Mouse (Mus musculus): ENCODE data around the gene Mrpl52. TPM values are rescaled to one million over a fixed set of nuclear protein-coding genes. Genes with fewer than 3 reads are reported as not detected.

The Mrpl52 gene
- polyA plus RNA-seq, 1 experiment from 2014 or later = 239 TPM

DNA sequence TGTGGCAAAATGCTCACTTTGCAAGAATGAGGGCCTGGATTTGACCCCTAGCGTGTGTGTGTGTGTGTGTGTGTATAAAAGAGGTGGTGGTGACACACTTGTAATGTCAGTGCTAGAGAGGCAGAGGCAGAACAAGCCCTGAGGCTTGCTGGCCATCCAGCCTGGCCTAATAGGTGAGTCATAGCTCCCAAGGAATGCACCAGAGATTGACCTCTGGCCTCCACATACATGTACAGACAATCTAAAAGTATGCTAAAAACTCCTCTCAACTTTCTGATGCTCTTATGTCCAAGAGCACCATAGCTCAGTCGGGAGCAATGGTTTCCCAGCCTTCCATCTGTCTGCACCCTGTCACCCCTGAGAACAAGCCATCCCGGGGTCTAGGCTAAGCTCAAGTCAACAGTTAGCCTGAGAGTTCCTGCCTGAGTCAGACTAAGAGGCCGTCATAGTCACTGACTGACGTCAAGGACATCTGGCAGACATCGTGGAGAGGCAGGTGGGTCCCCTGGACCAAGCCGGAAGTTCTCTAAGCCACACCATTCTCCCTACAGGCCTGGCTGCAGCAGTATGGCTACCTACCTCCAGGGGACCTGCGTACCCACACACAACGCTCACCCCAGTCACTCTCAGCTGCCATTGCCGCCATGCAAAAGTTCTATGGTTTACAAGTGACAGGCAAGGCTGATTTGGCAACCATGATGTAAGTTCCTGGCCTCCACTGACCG lies 8.6 kb downstream of the Mrpl52 start:
- Histone ChIP-seq H3K4me2 (ENCODE audit: low read length) (no peak overlapping the region), H3K36me3 (ENCODE audit: control insufficient read depth, insufficient read depth) (peaks cover 3% of the 10 kb centered on the region; the same call in 1 of the 2 replicates), H3K9ac (replicated peaks; ENCODE audit: low read depth, low read length) (no peak overlapping the region), H3K27me3 (replicated peaks; ENCODE audit: control insufficient read depth, insufficient read depth, low read length) (no peaks in the 10 kb centered on the region), H3K9me3 (ENCODE audit: control insufficient read depth, low read length) (no peaks in the 10 kb centered on the region), H3K4me1 (replicated peaks; ENCODE audit: control insufficient read depth, insufficient read depth, low read length) (peaks cover 27% of the 10 kb centered on the region), H3K4me3 (replicated peaks; ENCODE audit: low read length) (no peak overlapping the region), H3K27ac (ENCODE audit: low read length) (no peak overlapping the region)
- 90% methylated on average over 11 of the region's 11 CpGs for WGBS
- ATAC-seq = no peak

- H3K9me3 ChIP-seq (ENCODE audit: control insufficient read depth, low read length) = no peaks in the 10 kb centered on the region
- H3K9ac ChIP-seq (replicated peaks; ENCODE audit: low read depth, low read length) = no peak overlapping the region
- H3K27ac ChIP-seq (ENCODE audit: low read length) = no peak overlapping the region
- H3K4me1 ChIP-seq (replicated peaks; ENCODE audit: control insufficient read depth, insufficient read depth, low read length) = peaks cover 2% of the 10 kb centered on the region; the same call in 1 of the 2 replicates
- H3K4me2 ChIP-seq (ENCODE audit: low read length) = no peak overlapping the region
- no peaks in the 10 kb centered on the region for H3K27me3 ChIP-seq (replicated peaks; ENCODE audit: control insufficient read depth, insufficient read depth, low read length)
- peaks cover 3% of the 10 kb centered on the region; the same call in 1 of the 2 replicates for H3K36me3 ChIP-seq (ENCODE audit: control insufficient read depth, insufficient read depth)
- no peak for ATAC-seq
- H3K4me3 ChIP-seq (replicated peaks; ENCODE audit: low read length) = no peak overlapping the region
- 77% methylated on average over 12 of the region's 12 CpGs for WGBS
These were observed 12.4 kb downstream of the Mrpl52 start for GRCm38 (mm10) chr14:54439155-54439554.

DNA sequence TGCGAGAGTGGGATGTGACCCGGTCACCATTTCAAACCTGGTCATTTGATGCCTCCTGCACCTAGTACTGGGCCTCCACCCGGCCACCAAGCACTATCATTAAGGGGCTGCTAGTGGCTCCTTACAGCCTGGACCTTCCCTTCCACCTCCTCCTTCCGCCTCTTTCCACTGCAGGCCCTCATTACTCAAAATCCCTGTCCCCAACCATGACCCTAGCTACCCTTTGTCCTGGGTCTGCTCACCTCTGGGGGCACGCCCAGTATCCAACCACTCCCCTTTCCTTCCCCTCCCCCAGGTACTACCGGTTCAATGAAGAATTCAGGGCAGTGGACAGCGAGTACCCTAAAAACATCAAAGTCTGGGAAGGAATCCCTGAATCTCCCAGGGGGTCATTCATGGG lies 12.9 kb downstream of the Mrpl52 start:
- no peak overlapping the region for H3K4me2 ChIP-seq (ENCODE audit: low read length)
- no peaks in the 10 kb centered on the region for H3K27me3 ChIP-seq (replicated peaks; ENCODE audit: control insufficient read depth, insufficient read depth, low read length)
- no peaks in the 10 kb centered on the region; the same call in 1 of the 2 replicates for H3K4me1 ChIP-seq (replicated peaks; ENCODE audit: control insufficient read depth, insufficient read depth, low read length)
- no peaks in the 10 kb centered on the region for H3K9me3 ChIP-seq (ENCODE audit: control insufficient read depth, low read length)
- no peak for ATAC-seq
- no peak overlapping the region for H3K4me3 ChIP-seq (replicated peaks; ENCODE audit: low read length)
- WGBS = 48% methylated on average over 7 of the region's 7 CpGs
- H3K36me3 ChIP-seq (ENCODE audit: control insufficient read depth, insufficient read depth) = peaks cover 3% of the 10 kb centered on the region; the same call in 1 of the 2 replicates
- no peak overlapping the region for H3K9ac ChIP-seq (replicated peaks; ENCODE audit: low read depth, low read length)
- no peak overlapping the region for H3K27ac ChIP-seq (ENCODE audit: low read length)

DNA sequence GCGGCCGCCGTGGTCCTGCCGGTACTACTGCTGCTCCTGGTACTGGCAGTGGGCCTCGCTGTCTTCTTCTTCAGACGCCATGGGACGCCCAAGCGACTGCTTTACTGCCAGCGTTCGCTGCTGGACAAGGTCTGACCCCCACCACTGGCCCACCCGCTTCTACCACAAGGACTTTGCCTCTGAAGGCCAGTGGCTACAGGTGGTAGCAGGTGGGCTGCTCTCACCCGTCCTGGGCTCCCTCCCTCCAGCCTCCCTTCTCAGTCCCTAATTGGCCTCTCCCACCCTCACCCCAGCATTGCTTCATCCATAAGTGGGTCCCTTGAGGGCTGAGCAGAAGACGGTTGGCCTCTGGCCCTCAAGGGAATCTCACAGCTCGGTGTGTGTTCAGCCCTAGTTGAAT lies 13.8 kb downstream of the Mrpl52 start:
- no peaks in the 10 kb centered on the region; the same call in 1 of the 2 replicates for H3K4me1 ChIP-seq (replicated peaks; ENCODE audit: control insufficient read depth, insufficient read depth, low read length)
- 94% methylated on average over 14 of the region's 14 CpGs for WGBS
- H3K36me3 ChIP-seq (ENCODE audit: control insufficient read depth, insufficient read depth) = peaks cover 2% of the 10 kb centered on the region; the same call in 1 of the 2 replicates
- no peak for ATAC-seq
- no peaks in the 10 kb centered on the region for H3K27me3 ChIP-seq (replicated peaks; ENCODE audit: control insufficient read depth, insufficient read depth, low read length)
- no peak overlapping the region for H3K4me2 ChIP-seq (ENCODE audit: low read length)
- no peak overlapping the region for H3K4me3 ChIP-seq (replicated peaks; ENCODE audit: low read length)
- H3K9ac ChIP-seq (replicated peaks; ENCODE audit: low read depth, low read length) = no peak overlapping the region
- H3K27ac ChIP-seq (ENCODE audit: low read length) = no peak overlapping the region
- no peaks in the 10 kb centered on the region for H3K9me3 ChIP-seq (ENCODE audit: control insufficient read depth, low read length)

- no peaks in the 10 kb centered on the region for H3K36me3 ChIP-seq (ENCODE audit: control insufficient read depth, insufficient read depth)
- H3K9ac ChIP-seq (replicated peaks; ENCODE audit: low read depth, low read length) = no peak overlapping the region
- no peak overlapping the region for H3K4me2 ChIP-seq (ENCODE audit: low read length)
- no peak overlapping the region for H3K4me3 ChIP-seq (replicated peaks; ENCODE audit: low read length)
- no peak overlapping the region for H3K27ac ChIP-seq (ENCODE audit: low read length)
- no peaks in the 10 kb centered on the region; the same call in 1 of the 2 replicates for H3K4me1 ChIP-seq (replicated peaks; ENCODE audit: control insufficient read depth, insufficient read depth, low read length)
- ATAC-seq = no peak
- WGBS = 84% methylated on average over 4 of the region's 4 CpGs
- H3K27me3 ChIP-seq (replicated peaks; ENCODE audit: control insufficient read depth, insufficient read depth, low read length) = no peaks in the 10 kb centered on the region
- no peaks in the 10 kb centered on the region for H3K9me3 ChIP-seq (ENCODE audit: control insufficient read depth, low read length)
These were observed 14.7 kb downstream of the Mrpl52 start for GRCm38 (mm10) chr14:54441365-54441764.

- no peak overlapping the region for H3K4me2 ChIP-seq (ENCODE audit: low read length)
- H3K27me3 ChIP-seq (replicated peaks; ENCODE audit: control insufficient read depth, insufficient read depth, low read length) = no peaks in the 10 kb centered on the region
- 91% methylated on average over 3 of the region's 3 CpGs for WGBS
- no peak overlapping the region for H3K9ac ChIP-seq (replicated peaks; ENCODE audit: low read depth, low read length)
- no peak overlapping the region for H3K4me3 ChIP-seq (replicated peaks; ENCODE audit: low read length)
- ATAC-seq = no peak
- no peaks in the 10 kb centered on the region for H3K36me3 ChIP-seq (ENCODE audit: control insufficient read depth, insufficient read depth)
- H3K4me1 ChIP-seq (replicated peaks; ENCODE audit: control insufficient read depth, insufficient read depth, low read length) = no peaks in the 10 kb centered on the region; the same call in 1 of the 2 replicates
- no peak overlapping the region for H3K27ac ChIP-seq (ENCODE audit: low read length)
- no peaks in the 10 kb centered on the region for H3K9me3 ChIP-seq (ENCODE audit: control insufficient read depth, low read length)
These were observed 15.8 kb downstream of the Mrpl52 start for GRCm38 (mm10) chr14:54442548-54442947.

GRCm38 (mm10) chr14:54443196-54443595 lies 16.5 kb downstream of the Mrpl52 start:
- 38% methylated on average over 3 of the region's 3 CpGs for WGBS
- no peaks in the 10 kb centered on the region for H3K9me3 ChIP-seq (ENCODE audit: control insufficient read depth, low read length)
- no peak overlapping the region for H3K4me3 ChIP-seq (replicated peaks; ENCODE audit: low read length)
- H3K27me3 ChIP-seq (replicated peaks; ENCODE audit: control insufficient read depth, insufficient read depth, low read length) = no peaks in the 10 kb centered on the region
- no peak overlapping the region for H3K9ac ChIP-seq (replicated peaks; ENCODE audit: low read depth, low read length)
- no peaks in the 10 kb centered on the region; the same call in 1 of the 2 replicates for H3K4me1 ChIP-seq (replicated peaks; ENCODE audit: control insufficient read depth, insufficient read depth, low read length)
- H3K36me3 ChIP-seq (ENCODE audit: control insufficient read depth, insufficient read depth) = no peaks in the 10 kb centered on the region
- H3K4me2 ChIP-seq (ENCODE audit: low read length) = no peak overlapping the region
- H3K27ac ChIP-seq (ENCODE audit: low read length) = peak overlapping the region; percentile 20; the same call in 1 of the 2 replicates
- peak; percentile 40 for ATAC-seq

DNA sequence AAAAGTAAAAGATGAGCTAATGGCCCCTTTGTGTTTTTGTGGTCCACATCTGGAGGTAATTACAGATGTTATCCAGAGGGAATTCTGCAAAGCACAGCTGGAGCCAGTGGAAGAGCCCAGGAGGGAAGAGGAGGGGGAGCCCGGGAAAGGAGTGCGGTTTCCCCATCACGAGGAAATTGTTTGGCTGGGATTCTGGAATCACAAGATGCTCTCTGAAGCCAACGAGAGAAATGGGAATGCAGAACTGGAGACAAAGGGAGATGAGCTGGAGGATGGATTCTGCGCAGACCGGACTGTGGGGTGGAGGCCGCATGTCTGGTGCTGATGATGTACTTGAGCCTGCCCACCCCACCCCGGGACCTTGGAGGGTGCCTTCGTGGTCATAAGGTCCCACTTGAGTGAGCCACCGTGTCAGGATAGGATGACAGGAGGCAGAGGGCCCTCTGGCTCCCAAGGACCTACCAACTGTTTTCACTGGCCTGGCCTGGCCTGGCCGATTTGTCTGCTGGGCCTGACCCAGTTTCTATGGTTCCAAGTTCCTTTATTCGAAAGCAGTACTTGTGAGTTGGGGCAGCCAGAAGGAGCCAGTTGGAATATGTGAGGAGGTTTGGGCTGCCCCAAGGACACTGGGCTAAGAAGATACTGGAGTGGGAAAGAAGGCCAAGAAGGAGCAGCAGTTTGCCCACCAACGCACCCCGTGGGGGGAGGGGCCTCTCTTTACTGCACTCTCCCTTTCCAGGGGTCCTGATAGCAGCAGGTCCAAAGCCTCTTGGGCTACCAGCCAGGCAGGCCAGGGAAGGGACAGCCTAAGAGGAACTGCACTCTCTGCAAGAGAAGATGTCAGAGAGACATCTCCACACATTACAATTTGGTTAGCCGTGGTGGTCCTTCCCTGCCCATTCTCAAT lies 17.3 kb downstream of the Mrpl52 start:
- no peak overlapping the region for H3K27ac ChIP-seq (ENCODE audit: low read length)
- no peak overlapping the region for H3K9ac ChIP-seq (replicated peaks; ENCODE audit: low read depth, low read length)
- no peak overlapping the region for H3K4me2 ChIP-seq (ENCODE audit: low read length)
- peak; percentile 29; the same call in 1 of the 2 replicates for ATAC-seq
- no peak overlapping the region for H3K4me3 ChIP-seq (replicated peaks; ENCODE audit: low read length)
- H3K27me3 ChIP-seq (replicated peaks; ENCODE audit: control insufficient read depth, insufficient read depth, low read length) = no peaks in the 10 kb centered on the region
- no peaks in the 10 kb centered on the region for H3K36me3 ChIP-seq (ENCODE audit: control insufficient read depth, insufficient read depth)
- no peaks in the 10 kb centered on the region for H3K9me3 ChIP-seq (ENCODE audit: control insufficient read depth, low read length)
- H3K4me1 ChIP-seq (replicated peaks; ENCODE audit: control insufficient read depth, insufficient read depth, low read length) = peaks cover 2% of the 10 kb centered on the region
- WGBS = 60% methylated on average over 15 of the region's 15 CpGs

DNA sequence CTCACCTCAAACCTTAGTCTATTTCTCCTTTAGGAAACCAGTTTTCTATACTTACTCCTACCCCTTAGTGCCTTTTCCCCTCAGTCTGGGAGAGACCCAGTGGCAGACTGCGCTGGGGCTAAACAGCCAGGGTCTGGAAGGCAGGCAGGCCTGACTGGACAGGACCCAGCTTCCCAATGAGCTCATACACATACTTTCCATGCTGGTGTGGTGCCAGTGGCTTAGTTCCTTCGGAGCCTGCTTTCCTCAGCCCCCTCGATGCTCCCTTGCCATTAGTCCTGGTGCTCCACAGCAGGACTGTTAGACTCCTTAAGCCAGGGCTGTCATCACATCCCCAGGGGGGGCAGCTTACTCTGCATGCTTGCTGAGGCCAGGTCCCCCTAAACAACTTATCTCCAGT lies 18.8 kb downstream of the Mrpl52 start:
- no peaks in the 10 kb centered on the region for H3K27me3 ChIP-seq (replicated peaks; ENCODE audit: control insufficient read depth, insufficient read depth, low read length)
- WGBS = 62% methylated on average over 3 of the region's 3 CpGs
- no peak overlapping the region for H3K9ac ChIP-seq (replicated peaks; ENCODE audit: low read depth, low read length)
- peaks cover 3% of the 10 kb centered on the region for H3K4me1 ChIP-seq (replicated peaks; ENCODE audit: control insufficient read depth, insufficient read depth, low read length)
- no peak for ATAC-seq
- no peak overlapping the region for H3K27ac ChIP-seq (ENCODE audit: low read length)
- no peak overlapping the region for H3K4me3 ChIP-seq (replicated peaks; ENCODE audit: low read length)
- H3K9me3 ChIP-seq (ENCODE audit: control insufficient read depth, low read length) = no peaks in the 10 kb centered on the region
- H3K4me2 ChIP-seq (ENCODE audit: low read length) = no peak overlapping the region
- H3K36me3 ChIP-seq (ENCODE audit: control insufficient read depth, insufficient read depth) = no peaks in the 10 kb centered on the region

All from forebrain, embryonic 16.5 days (tissue).